In the genomic region with DNA sequence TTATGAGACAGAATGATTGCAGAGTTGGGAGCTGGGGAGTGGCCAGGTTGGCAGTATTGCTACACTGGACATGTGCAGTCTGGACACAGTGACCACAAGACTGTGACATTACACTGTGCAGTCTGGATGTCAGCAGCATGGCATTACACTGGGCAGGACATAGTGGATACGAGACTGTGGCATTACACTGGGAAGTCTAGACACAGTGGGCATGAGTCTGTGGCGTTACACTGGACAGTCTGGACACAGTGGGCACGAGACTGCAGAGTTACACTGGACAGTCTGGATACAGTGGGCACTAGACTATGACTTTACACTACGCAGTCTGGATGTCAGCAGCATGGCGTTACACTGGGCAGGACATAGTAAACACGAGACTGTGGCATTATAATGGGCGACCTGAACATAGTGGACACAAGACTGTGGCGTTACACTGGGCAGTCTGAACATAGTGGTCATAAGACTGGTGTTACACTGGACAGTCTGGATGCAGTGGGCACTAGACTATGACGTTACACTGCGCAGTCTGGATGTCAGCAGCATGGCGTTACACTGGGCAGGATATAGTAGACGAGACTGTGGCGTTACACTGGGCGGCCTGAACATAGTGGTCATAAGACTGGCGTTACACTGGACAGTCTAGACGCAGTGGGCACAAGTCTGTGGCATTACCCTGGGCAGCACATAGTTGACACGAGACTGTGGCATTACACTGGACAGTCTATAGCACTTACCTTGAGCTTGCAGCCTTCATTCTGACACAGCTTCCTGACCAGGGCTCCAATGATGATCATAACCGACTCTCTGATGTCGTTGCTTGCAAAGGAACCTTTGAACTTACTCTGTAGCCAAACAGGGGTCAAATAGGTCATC, we compare ENCODE assay signal across 18 mouse cellular contexts. TPM values are rescaled to one million over a fixed set of nuclear protein-coding genes. Genes with fewer than 3 reads are reported as not detected.
DNase-seq lines count a peak whose midpoint lies in the region; ATAC-seq and TF ChIP-seq lines count a peak whose summit lies in the region.
"Had no signal": no experiment of that assay in that cellular context is flagged by ENCODE, and none has a peak within 500 bp of the region (broad histone marks: within the 10 kb centered on the region; RNA-seq: fewer than 3 reads in every experiment).

No protein-coding gene starts in this region.

- TF ChIP-seq CTCF in intestine, postnatal 0 days (IDR thresholded peaks at IDR 0.05; ENCODE audit: low read depth): no peak

- intact Hi-C loops in heart, postnatal 10 days (cut with DNase I): no loop called here
- intact Hi-C loops in left cerebral cortex, postnatal 4 days (cut with DNase I): no loop called here

- no peak for DNase-seq in heart, postnatal 10 days
- no peak for DNase-seq in liver, embryonic 11.5 days (ENCODE audit: low spot score)
- no peak for DNase-seq in left cerebral cortex, adult 9 months (ENCODE audit: low spot score in 2 of 2)
- no peak for DNase-seq in left cerebral cortex, postnatal 4 days
- DNase-seq: adrenal gland, postnatal 25 days; cerebellum, adult 9-11 months; forebrain, postnatal 0 days; heart, postnatal 4 days; kidney, adult 18-20 months; lung, adult 2 months; thymus, adult 2 months had no signal

- WGBS in heart, embryonic 15.5 days: 86% methylated on average over 19 of the region's 19 CpGs
- WGBS in liver, embryonic 12.5 days (ENCODE audit: insufficient replicate concordance): 77% methylated on average over 19 of the region's 19 CpGs
- 85% methylated on average over 19 of the region's 19 CpGs for WGBS in liver, embryonic 11.5 days
- WGBS in embryonic facial prominence, embryonic 12.5 days: 89% methylated on average over 19 of the region's 19 CpGs
- WGBS in intestine, postnatal 0 days: 91% methylated on average over 19 of the region's 19 CpGs

- no peaks in the 10 kb centered on the region for H3K36me3 ChIP-seq in heart, embryonic 15.5 days
- H3K36me3 ChIP-seq in liver, embryonic 12.5 days: peaks cover 9% of the 10 kb centered on the region
- H3K36me3 ChIP-seq in liver, embryonic 11.5 days (ENCODE audit: control insufficient read depth, insufficient read depth, low read length): no peaks in the 10 kb centered on the region
- no peaks in the 10 kb centered on the region for H3K36me3 ChIP-seq in embryonic facial prominence, embryonic 12.5 days
- peaks cover 75% of the 10 kb centered on the region for H3K36me3 ChIP-seq in intestine, postnatal 0 days (ENCODE audit: control insufficient read depth, insufficient read depth)

- H3K9ac ChIP-seq in heart, embryonic 15.5 days: no peak overlapping the region
- no peak overlapping the region for H3K9ac ChIP-seq in liver, embryonic 12.5 days
- H3K9ac ChIP-seq in liver, embryonic 11.5 days (ENCODE audit: low read depth, low read length): no peak overlapping the region
- H3K9ac ChIP-seq in embryonic facial prominence, embryonic 12.5 days: no peak overlapping the region
- H3K9ac ChIP-seq in intestine, postnatal 0 days (ENCODE audit: low read depth, low read length): no peak overlapping the region
- H3K9ac ChIP-seq: forebrain, postnatal 0 days had no signal

- H3K27ac ChIP-seq in heart, embryonic 15.5 days: no peak overlapping the region
- no peak overlapping the region for H3K27ac ChIP-seq in liver, embryonic 12.5 days
- no peak overlapping the region for H3K27ac ChIP-seq in liver, embryonic 11.5 days (ENCODE audit: low read depth, low read length)
- no peak overlapping the region for H3K27ac ChIP-seq in embryonic facial prominence, embryonic 12.5 days
- H3K27ac ChIP-seq in intestine, postnatal 0 days (ENCODE audit: low read depth, low read length): no peak overlapping the region
- H3K27ac ChIP-seq: layer of hippocampus, adult 2 months; left cerebral cortex, adult 2 months had no signal

- ATAC-seq in heart, embryonic 15.5 days (replicated peaks; ENCODE audit: insufficient number of reproducible peaks, insufficient read depth, low FRiP score, low read depth): 0 out of 2 replicates have a peak, but pooled peaks have one; percentile 14
- peak; percentile 37 for ATAC-seq in liver, embryonic 12.5 days
- ATAC-seq in liver, embryonic 11.5 days (replicated peaks; ENCODE audit: low FRiP score): no peak
- peak; percentile 41; the same call in 1 of the 2 replicates for ATAC-seq in embryonic facial prominence, embryonic 12.5 days (ENCODE audit: insufficient number of reproducible peaks, insufficient read depth, low FRiP score, low TSS enrichment)
- peak; percentile 41 for ATAC-seq in intestine, postnatal 0 days
- ATAC-seq: activated CD4-positive, CD25-positive, alpha-beta regulatory T cell, adult 4 months; forebrain, postnatal 0 days had no signal

- no peaks in the 10 kb centered on the region for H3K27me3 ChIP-seq in heart, embryonic 15.5 days
- no peaks in the 10 kb centered on the region for H3K27me3 ChIP-seq in liver, embryonic 12.5 days (replicated peaks)
- H3K27me3 ChIP-seq in liver, embryonic 11.5 days (replicated peaks; ENCODE audit: control insufficient read depth, insufficient read depth, low read length): no peaks in the 10 kb centered on the region
- H3K27me3 ChIP-seq in embryonic facial prominence, embryonic 12.5 days: no peaks in the 10 kb centered on the region
- H3K27me3 ChIP-seq in intestine, postnatal 0 days (replicated peaks; ENCODE audit: control insufficient read depth, insufficient read depth, low read length): no peaks in the 10 kb centered on the region

- H3K4me3 ChIP-seq in heart, embryonic 15.5 days: no peak overlapping the region
- no peak overlapping the region for H3K4me3 ChIP-seq in liver, embryonic 12.5 days
- no peak overlapping the region for H3K4me3 ChIP-seq in liver, embryonic 11.5 days (ENCODE audit: low read depth, low read length)
- H3K4me3 ChIP-seq in embryonic facial prominence, embryonic 12.5 days: no peak overlapping the region
- no peak overlapping the region for H3K4me3 ChIP-seq in intestine, postnatal 0 days (ENCODE audit: low read depth, low read length)
- H3K4me3 ChIP-seq: layer of hippocampus, adult 2 months; left cerebral cortex, adult 2 months had no signal

- no peak overlapping the region for H3K4me2 ChIP-seq in heart, embryonic 15.5 days
- no peak overlapping the region for H3K4me2 ChIP-seq in liver, embryonic 12.5 days
- no peak overlapping the region for H3K4me2 ChIP-seq in liver, embryonic 11.5 days
- no peak overlapping the region for H3K4me2 ChIP-seq in embryonic facial prominence, embryonic 12.5 days (replicated peaks)
- H3K4me2 ChIP-seq in intestine, postnatal 0 days (replicated peaks; ENCODE audit: low read depth): no peak overlapping the region

- H3K4me1 ChIP-seq in heart, embryonic 15.5 days (replicated peaks): no peaks in the 10 kb centered on the region
- no peaks in the 10 kb centered on the region for H3K4me1 ChIP-seq in liver, embryonic 12.5 days
- H3K4me1 ChIP-seq in liver, embryonic 11.5 days (replicated peaks; ENCODE audit: control insufficient read depth, insufficient read depth, low read length): no peaks in the 10 kb centered on the region
- H3K4me1 ChIP-seq in embryonic facial prominence, embryonic 12.5 days: no peaks in the 10 kb centered on the region
- no peaks in the 10 kb centered on the region for H3K4me1 ChIP-seq in intestine, postnatal 0 days (replicated peaks; ENCODE audit: control insufficient read depth, insufficient read depth, low read length)

- no peaks in the 10 kb centered on the region for H3K9me3 ChIP-seq in heart, embryonic 15.5 days (replicated peaks)
- H3K9me3 ChIP-seq in liver, embryonic 12.5 days (replicated peaks): no peaks in the 10 kb centered on the region
- no peaks in the 10 kb centered on the region for H3K9me3 ChIP-seq in liver, embryonic 11.5 days (ENCODE audit: control insufficient read depth, low read length)
- no peaks in the 10 kb centered on the region for H3K9me3 ChIP-seq in embryonic facial prominence, embryonic 12.5 days
- H3K9me3 ChIP-seq in intestine, postnatal 0 days (ENCODE audit: control insufficient read depth): no peaks in the 10 kb centered on the region

RNA-seq across cellular contexts. Expression of a gene that starts 32.1 kb away (rescaled TPM):
- 6.9 and 8.3 TPM in 2 replicates for polyA plus RNA-seq in heart, embryonic 15.5 days (2015; fragmentation: Nextera tagmentation; extraction: Ambion mirVana)
- total RNA-seq in heart, postnatal 10 days (2021): 1 to 10 TPM; 3.2 to 4.3 TPM
- 8.8 and 11.0 TPM in 2 replicates for polyA plus RNA-seq in liver, embryonic 12.5 days (2016; fragmentation: Nextera tagmentation; extraction: Ambion mirVana)
- polyA plus RNA-seq in liver, embryonic 11.5 days (2014; fragmentation: Nextera tagmentation; extraction: Ambion mirVana): 13.1 and 13.5 TPM in 2 replicates
- polyA plus RNA-seq in embryonic facial prominence, embryonic 12.5 days (2016; fragmentation: Nextera tagmentation; extraction: Ambion mirVana): 14.0 and 15.2 TPM in 2 replicates
- polyA plus RNA-seq in intestine, postnatal 0 days (2015; fragmentation: Nextera tagmentation; extraction: Ambion mirVana): 4.3 and 4.7 TPM in 2 replicates
- 1 to 10 TPM; 4.4 to 5.5 TPM for total RNA-seq in left cerebral cortex, postnatal 4 days (2021)

RNA-seq across cellular contexts. Expression of a gene that starts 33.6 kb away (rescaled TPM):
- polyA plus RNA-seq in heart, embryonic 15.5 days (2015; fragmentation: Nextera tagmentation; extraction: Ambion mirVana): 6.0 and 6.8 TPM in 2 replicates
- 1 to 10 TPM; 8.4 to 9.0 TPM for total RNA-seq in heart, postnatal 10 days (2021)
- 36.3 and 37.0 TPM in 2 replicates for polyA plus RNA-seq in liver, embryonic 12.5 days (2016; fragmentation: Nextera tagmentation; extraction: Ambion mirVana)
- polyA plus RNA-seq in liver, embryonic 11.5 days (2014; fragmentation: Nextera tagmentation; extraction: Ambion mirVana): 45.0 and 53.2 TPM in 2 replicates
- polyA plus RNA-seq in embryonic facial prominence, embryonic 12.5 days (2016; fragmentation: Nextera tagmentation; extraction: Ambion mirVana): 9.7 and 10.2 TPM in 2 replicates
- 930 and 998 TPM in 2 replicates for polyA plus RNA-seq in intestine, postnatal 0 days (2015; fragmentation: Nextera tagmentation; extraction: Ambion mirVana)
- total RNA-seq in left cerebral cortex, postnatal 4 days (2021): 1 to 10 TPM; 4.4 to 5.0 TPM

RNA-seq across cellular contexts. Expression of a gene that starts 44.0 kb away (rescaled TPM):
- 0.47 and 0.58 TPM in 2 replicates for polyA plus RNA-seq in heart, embryonic 15.5 days (2015; fragmentation: Nextera tagmentation; extraction: Ambion mirVana)
- under 1 TPM; 0.67 to 0.72 TPM for total RNA-seq in heart, postnatal 10 days (2021)
- polyA plus RNA-seq in liver, embryonic 12.5 days (2016; fragmentation: Nextera tagmentation; extraction: Ambion mirVana): 0.10 TPM in 1 of 2 replicates, not detected in the other
- not detected in 2 replicates for polyA plus RNA-seq in liver, embryonic 11.5 days (2014; fragmentation: Nextera tagmentation; extraction: Ambion mirVana)
- not detected in 2 replicates for polyA plus RNA-seq in embryonic facial prominence, embryonic 12.5 days (2016; fragmentation: Nextera tagmentation; extraction: Ambion mirVana)
- not detected in 2 replicates for polyA plus RNA-seq in intestine, postnatal 0 days (2015; fragmentation: Nextera tagmentation; extraction: Ambion mirVana)
- total RNA-seq in left cerebral cortex, postnatal 4 days (2021): not detected
- total RNA-seq: adrenal gland, postnatal 25 days had no signal
- polyA plus RNA-seq: activated CD4-positive, CD25-positive, alpha-beta regulatory T cell, adult 4 months; thymus, adult 2 months had no signal

RNA-seq across cellular contexts. Expression of a gene that starts 46.3 kb away (rescaled TPM):
- polyA plus RNA-seq in heart, embryonic 15.5 days (2015; fragmentation: Nextera tagmentation; extraction: Ambion mirVana): 13.8 and 16.0 TPM in 2 replicates
- total RNA-seq in heart, postnatal 10 days (2021): 10 to 100 TPM; 51.3 to 77.4 TPM
- polyA plus RNA-seq in liver, embryonic 12.5 days (2016; fragmentation: Nextera tagmentation; extraction: Ambion mirVana): 0.04 TPM in 2 replicates
- polyA plus RNA-seq in liver, embryonic 11.5 days (2014; fragmentation: Nextera tagmentation; extraction: Ambion mirVana): 0.05 and 0.09 TPM in 2 replicates
- 0.27 and 0.47 TPM in 2 replicates for polyA plus RNA-seq in embryonic facial prominence, embryonic 12.5 days (2016; fragmentation: Nextera tagmentation; extraction: Ambion mirVana)
- polyA plus RNA-seq in intestine, postnatal 0 days (2015; fragmentation: Nextera tagmentation; extraction: Ambion mirVana): 0.07 and 0.08 TPM in 2 replicates
- 1 to 10 TPM; 2.8 to 3.4 TPM for total RNA-seq in left cerebral cortex, postnatal 4 days (2021)
- polyA plus RNA-seq: activated CD4-positive, CD25-positive, alpha-beta regulatory T cell, adult 4 months had no signal

Comparison
In these comparisons a context has a peak if more than half of its experiments do, and no peak if none do; other contexts are left out.
1. RNA of a gene that starts 33.6 kb away (polyA plus RNA-seq): 930 to 998 TPM in intestine, postnatal 0 days; 45.0 to 53.2 TPM in liver, embryonic 11.5 days, 36.3 to 37.0 TPM in liver, embryonic 12.5 days, 9.7 to 10.2 TPM in embryonic facial prominence, embryonic 12.5 days and 6.0 to 6.8 TPM in heart, embryonic 15.5 days; every median in the first group is over 10 times any median in the second.